Mouse (Mus musculus) gastrocnemius, postnatal 25 days (tissue): ENCODE measurements around the gene Unc5a. TPM values are rescaled to one million over a fixed set of nuclear protein-coding genes. Genes with fewer than 3 reads are reported as not detected.
A peak's percentile ranks its signal among the peaks of the same experiment; 100 is the strongest.

Experiments used
- DNase-seq: peaks from one replicate; pipeline ENCODE4 v3.0.0; 2022
- total RNA-seq, 2 experiments: library from RNA; stranded (reverse); gene quantifications; 1 replicate in 1 of 2; 2 replicates in 1 of 2; pipeline ENCODE4 v1.2.3; 2021

Gene Unc5a
- total RNA-seq, 2 experiments from 2014 or later = 8.7 to 9.0 TPM

GRCm38 (mm10) chr13:55004646-55005045 is 55.4 kb downstream of the Unc5a start:
- DNase-seq = peak; percentile 18

GRCm38 (mm10) chr13:55005691-55006414 is 56.6 kb downstream of the Unc5a start:
- no peak for DNase-seq

GRCm38 (mm10) chr13:55006415-55006742 is 57.2 kb downstream of the Unc5a start:
- no peak for DNase-seq

- DNase-seq = no peak
Observed at GRCm38 (mm10) chr13:55008589-55008988, 59.4 kb downstream of the Unc5a start.

GRCm38 (mm10) chr13:55011103-55011502 is 61.9 kb downstream of the Unc5a start:
- no peak for DNase-seq

GRCm38 (mm10) chr13:55011981-55012478 is 62.8 kb downstream of the Unc5a start:
- no peak for DNase-seq

GRCm38 (mm10) chr13:55013702-55014344 is 64.6 kb downstream of the Unc5a start:
- no peak for DNase-seq

GRCm38 (mm10) chr13:55014451-55014850 is 65.2 kb downstream of the Unc5a start:
- DNase-seq = no peak

- DNase-seq = no peak
Observed at GRCm38 (mm10) chr13:55017154-55017897, 68.1 kb downstream of the Unc5a start.

- no peak for DNase-seq
Observed at GRCm38 (mm10) chr13:55017898-55018599, 68.8 kb downstream of the Unc5a start.

GRCm38 (mm10) chr13:55018700-55019099 is 69.5 kb downstream of the Unc5a start:
- DNase-seq = no peak

- no peak for DNase-seq
Observed at GRCm38 (mm10) chr13:55019181-55019580, 70.0 kb downstream of the Unc5a start.

- DNase-seq = no peak
Observed at GRCm38 (mm10) chr13:55020051-55020450, 70.8 kb downstream of the Unc5a start.

- DNase-seq = no peak
Observed at GRCm38 (mm10) chr13:55021194-55021779, 72.1 kb downstream of the Unc5a start, which contains the start of gene Hk3. Hk3 (minus strand) TSS chr13:55021385.

GRCm38 (mm10) chr13:55022256-55022655 is 73.0 kb downstream of the Unc5a start:
- no peak for DNase-seq

GRCm38 (mm10) chr13:55022715-55023114 is 73.5 kb downstream of the Unc5a start:
- DNase-seq = no peak

GRCm38 (mm10) chr13:55024215-55024614 is 75.0 kb downstream of the Unc5a start:
- DNase-seq = no peak

- no peak for DNase-seq
Observed at GRCm38 (mm10) chr13:55040016-55040415, 90.8 kb downstream of the Unc5a start.

- no peak for DNase-seq
Observed at GRCm38 (mm10) chr13:55047706-55048105, 98.5 kb downstream of the Unc5a start.
